Mouse (Mus musculus) macrophage (primary cell): Measurements from ENCODE around the gene Klf1. TPM values are rescaled to one million over a fixed set of nuclear protein-coding genes. Genes with fewer than 3 reads are reported as not detected.
"Not testable (repeated sequence)": the region's sequence is repeated elsewhere in the genome, so short reads cannot be mapped to it uniquely, and the experiment has no call there.

Experiments
- H3K27ac ChIP-seq: fragments of 350-480 bp; formaldehyde crosslinking; 2 replicates; pipeline ENCODE4 v1.9.0; 2021
- H3K36me3 ChIP-seq: fragments of 350-480 bp; formaldehyde crosslinking; 2 replicates; pipeline ENCODE4 v1.9.0; 2021; ENCODE audit errors: inconsistent target
- H3K4me3 ChIP-seq: fragments of 350-480 bp; formaldehyde crosslinking; 2 replicates; pipeline ENCODE4 v1.9.0; 2021; ENCODE audit errors: inconsistent target
- H3K79me2 ChIP-seq: fragments of 350-480 bp; formaldehyde crosslinking; 2 replicates; pipeline ENCODE4 v1.9.0; 2021; ENCODE audit errors: inconsistent target
- WGBS: methylation state at CpG from one replicate; pipeline ENCODE4 v1.1.7; 2026; ENCODE audit warnings: inconsistent platforms; ENCODE audit not compliant: missing documents; 5-methylcytosine and 5-hydroxymethylcytosine counted together
- polyA plus RNA-seq: library from polyadenylated mRNA; stranded (reverse); fragments of 250-400 nt; gene quantifications from 3 replicates; pipeline ENCODE4 v1.2.4, GENCODE M21; 2018; ENCODE audit warnings: inconsistent platforms

Gene Klf1
- polyA plus RNA-seq, 1 experiment from 2014 or later: 0.09 TPM

DNA sequence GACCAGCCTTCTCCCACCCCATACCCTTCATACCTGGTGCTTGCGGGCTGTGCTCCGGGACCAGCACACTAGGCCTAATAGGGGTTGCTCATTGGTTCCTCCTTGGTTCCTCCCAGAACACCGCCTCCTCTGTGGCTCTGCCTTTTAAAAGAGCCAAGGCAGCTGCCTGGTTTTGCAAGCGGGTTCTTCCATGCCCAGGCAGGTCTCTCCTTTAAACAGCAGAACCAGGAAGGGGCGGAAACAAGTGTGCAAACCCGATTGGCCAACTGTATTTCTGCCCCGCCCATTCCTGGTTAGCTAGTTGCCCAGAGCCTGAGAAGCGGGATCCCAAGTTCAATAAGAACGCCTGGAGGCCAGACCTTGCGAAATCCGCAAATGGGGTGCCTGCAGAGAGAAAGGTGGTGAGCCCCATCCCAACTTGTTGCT lies 8.0 kb upstream of the Klf1 start, which contains the start of gene Gcdh:
Gene Gcdh, minus strand, starts transcription at position 213 of the 426 bp plus-strand sequence.
- Histone ChIP-seq H3K4me3 (peak within 1 kb of the TSS; percentile 52), H3K36me3 (no peaks in the 10 kb centered on the region), H3K79me2 (no peaks in the 10 kb centered on the region), H3K27ac (no peak within 1 kb of the TSS)
- 1% methylated on average over 10 of the region's 11 CpGs for WGBS

DNA sequence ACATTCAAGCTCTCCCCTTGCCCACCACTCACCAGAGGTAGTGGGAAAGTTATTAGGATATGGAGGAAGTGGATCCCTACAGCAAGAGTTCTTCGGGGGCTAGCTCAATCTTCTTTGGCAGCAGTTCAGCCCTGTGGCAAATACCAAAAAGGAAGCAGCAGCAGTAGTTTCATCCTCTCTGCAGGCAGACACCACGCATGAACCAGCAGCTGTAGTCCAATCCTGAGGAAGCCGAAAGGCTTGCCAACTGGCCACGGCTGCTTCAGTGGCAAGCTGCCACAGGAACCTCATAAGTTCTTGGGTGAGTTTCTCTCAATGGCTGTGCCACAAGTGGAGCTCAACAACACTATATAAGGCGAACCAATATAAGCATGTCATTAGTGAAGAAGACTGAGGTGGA lies 5.8 kb upstream of the Klf1 start:
- WGBS: 74% methylated on average over 5 of the region's 5 CpGs
- H3K36me3 ChIP-seq: no peaks in the 10 kb centered on the region
- no peak overlapping the region for H3K27ac ChIP-seq
- H3K4me3 ChIP-seq: no peak overlapping the region
- no peaks in the 10 kb centered on the region for H3K79me2 ChIP-seq

DNA sequence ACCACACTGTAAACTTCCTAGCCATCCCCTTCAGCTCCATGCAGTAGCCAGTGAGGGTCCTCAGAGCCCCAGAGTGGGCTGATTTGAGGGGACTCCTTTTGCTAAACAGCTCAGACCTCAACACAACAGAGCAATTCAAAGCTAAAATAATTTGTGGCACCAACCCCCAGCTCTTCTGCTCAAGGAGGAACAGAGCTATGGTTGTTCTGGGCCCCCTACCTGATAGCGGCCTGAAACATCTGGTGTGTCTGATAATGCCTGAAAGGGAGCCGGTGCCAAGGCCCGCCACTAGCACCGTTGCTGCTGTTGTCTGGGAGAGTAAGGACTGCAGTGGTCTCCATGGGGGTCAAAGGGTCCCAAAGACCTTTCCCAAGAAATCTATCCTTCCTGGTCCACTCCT lies 657 bp upstream of the Klf1 start:
- Histone ChIP-seq H3K4me3 (no peak overlapping the region), H3K79me2 (no peaks in the 10 kb centered on the region), H3K27ac (no peak overlapping the region), H3K36me3 (no peaks in the 10 kb centered on the region)
- 79% methylated on average over 4 of the region's 4 CpGs for WGBS

DNA sequence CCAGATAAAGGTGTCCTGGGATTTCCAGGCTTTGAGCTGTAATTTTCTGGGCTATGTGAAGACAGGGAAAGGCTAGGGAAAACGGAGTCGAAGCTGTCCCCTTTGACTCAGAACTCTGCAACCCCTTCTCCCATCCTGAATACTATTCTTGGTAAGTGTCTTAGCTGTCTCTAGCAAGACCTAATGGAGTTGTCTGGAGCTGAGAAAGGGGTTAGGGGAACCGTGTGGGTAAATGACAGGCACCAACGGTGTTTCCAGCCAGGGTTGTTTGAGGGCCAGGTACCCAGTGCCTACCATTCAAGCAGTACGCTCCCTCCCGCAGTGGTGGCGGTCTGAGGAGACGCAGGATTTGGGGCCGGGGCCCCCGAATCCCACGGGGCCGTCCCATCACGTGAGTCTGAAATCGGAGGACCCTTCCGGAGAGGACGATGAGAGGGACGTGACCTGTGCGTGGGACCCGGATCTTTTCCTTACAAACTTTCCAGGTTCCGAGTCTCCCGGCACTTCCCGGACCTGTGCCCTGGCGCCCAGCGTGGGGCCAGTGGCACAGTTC lies 715 bp downstream of the Klf1 start:
- no peaks in the 10 kb centered on the region for H3K36me3 ChIP-seq
- H3K79me2 ChIP-seq: no peaks in the 10 kb centered on the region
- H3K4me3 ChIP-seq: peak overlapping the region; percentile 33
- H3K27ac ChIP-seq: no peak overlapping the region
- 16% methylated on average over 24 of the region's 24 CpGs for WGBS

DNA sequence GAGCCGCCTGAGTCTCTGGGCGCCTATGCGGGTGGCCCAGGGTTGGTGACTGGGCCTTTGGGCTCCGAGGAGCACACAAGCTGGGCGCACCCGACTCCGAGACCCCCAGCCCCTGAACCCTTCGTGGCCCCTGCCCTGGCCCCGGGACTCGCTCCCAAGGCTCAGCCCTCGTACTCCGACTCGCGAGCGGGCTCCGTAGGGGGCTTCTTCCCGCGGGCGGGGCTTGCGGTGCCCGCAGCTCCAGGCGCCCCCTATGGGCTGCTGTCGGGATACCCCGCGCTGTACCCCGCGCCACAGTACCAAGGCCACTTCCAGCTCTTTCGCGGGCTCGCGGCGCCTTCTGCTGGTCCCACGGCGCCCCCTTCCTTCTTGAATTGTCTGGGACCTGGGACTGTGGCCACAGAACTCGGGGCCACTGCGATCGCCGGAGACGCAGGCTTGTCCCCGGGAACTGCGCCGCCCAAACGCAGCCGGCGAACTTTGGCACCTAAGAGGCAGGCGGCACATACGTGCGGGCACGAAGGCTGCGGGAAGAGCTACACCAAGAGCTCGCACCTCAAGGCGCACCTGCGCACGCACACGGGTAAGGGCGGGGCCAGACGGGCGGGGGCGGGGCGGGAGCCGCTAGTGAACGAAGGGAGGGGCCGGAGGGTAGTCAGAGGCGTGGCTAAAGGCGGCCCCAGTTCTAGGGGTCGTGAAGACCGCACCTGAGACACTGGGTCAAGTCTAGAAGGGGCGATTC lies 1.4 kb downstream of the Klf1 start:
- WGBS: under 1% methylated on average over 68 of the region's 68 CpGs
- Histone ChIP-seq H3K27ac (no peak overlapping the region), H3K4me3 (peak overlapping the region; percentile 33), H3K36me3 (no peaks in the 10 kb centered on the region), H3K79me2 (no peaks in the 10 kb centered on the region)

DNA sequence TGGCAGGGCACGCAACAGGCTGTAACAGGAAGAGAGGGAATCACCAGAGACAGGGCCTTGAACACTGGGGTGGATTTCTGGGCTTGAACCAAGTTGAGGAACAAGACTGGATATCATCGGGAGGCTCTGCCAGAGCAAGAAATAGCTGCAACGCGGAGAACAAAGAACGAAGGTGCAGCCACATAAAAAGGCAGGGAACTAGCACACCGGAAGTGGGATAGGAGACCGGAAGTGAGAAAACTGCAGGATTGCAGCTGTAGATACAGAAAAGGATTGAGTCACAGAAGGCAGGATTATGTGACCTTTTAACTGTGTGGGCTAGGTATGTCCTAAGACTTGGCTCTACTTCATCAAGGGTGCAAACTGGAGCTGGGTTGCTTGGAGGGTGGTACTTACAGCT lies 2.6 kb downstream of the Klf1 start:
- WGBS: 83% methylated on average over 7 of the region's 7 CpGs
- H3K27ac ChIP-seq: no peak overlapping the region
- H3K36me3 ChIP-seq: no peaks in the 10 kb centered on the region
- peaks cover 8% of the 10 kb centered on the region for H3K79me2 ChIP-seq
- H3K4me3 ChIP-seq: no peak overlapping the region

DNA sequence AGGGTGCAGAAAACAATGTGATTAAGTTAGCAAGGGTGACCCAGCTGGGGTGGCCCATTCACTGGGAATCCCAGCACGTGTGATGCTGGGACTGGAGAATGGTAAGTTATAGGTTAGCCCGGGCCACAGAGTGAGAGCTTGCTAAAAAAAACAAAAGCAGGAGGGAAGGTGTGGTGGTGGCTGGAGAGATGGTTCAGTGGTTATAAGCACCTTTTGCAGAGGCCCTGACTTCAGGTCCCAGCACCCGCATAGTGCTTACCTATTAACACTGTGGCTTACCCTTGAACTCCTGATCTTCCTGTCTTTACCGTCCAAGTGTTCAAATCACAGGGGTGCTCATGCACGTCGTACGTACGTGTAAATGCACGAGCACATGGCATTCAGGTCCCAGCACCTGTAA lies 5.3 kb downstream of the Klf1 start:
- H3K79me2 ChIP-seq: peaks cover 23% of the 10 kb centered on the region
- peaks cover 8% of the 10 kb centered on the region; the same call in 1 of the 2 replicates for H3K36me3 ChIP-seq
- H3K4me3 ChIP-seq: no peak overlapping the region
- 96% methylated on average over 9 of the region's 9 CpGs for WGBS
- H3K27ac ChIP-seq: no peak overlapping the region

DNA sequence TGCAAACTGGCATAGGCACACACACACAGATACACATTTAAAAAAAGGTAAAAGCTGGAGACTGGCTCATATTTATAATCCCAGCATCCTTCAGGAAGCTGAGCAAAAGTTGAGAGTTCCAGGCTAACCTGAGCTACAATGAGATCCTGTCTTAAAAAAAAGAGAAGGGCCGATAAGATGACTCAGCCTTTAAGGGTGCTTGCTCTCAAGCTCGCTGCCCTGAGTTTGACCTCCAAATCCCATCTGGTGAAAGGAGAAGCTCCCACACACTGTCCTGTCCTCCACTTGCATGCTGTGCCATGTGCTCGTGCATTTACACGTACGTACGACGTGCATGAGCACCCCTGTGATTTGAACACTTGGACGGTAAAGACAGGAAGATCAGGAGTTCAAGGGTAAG lies 5.8 kb downstream of the Klf1 start:
- no peak overlapping the region for H3K4me3 ChIP-seq
- WGBS: 62% methylated on average over 8 of the region's 8 CpGs
- H3K36me3 ChIP-seq: peaks cover 8% of the 10 kb centered on the region; the same call in 1 of the 2 replicates
- peaks cover 23% of the 10 kb centered on the region for H3K79me2 ChIP-seq
- H3K27ac ChIP-seq: no peak overlapping the region

DNA sequence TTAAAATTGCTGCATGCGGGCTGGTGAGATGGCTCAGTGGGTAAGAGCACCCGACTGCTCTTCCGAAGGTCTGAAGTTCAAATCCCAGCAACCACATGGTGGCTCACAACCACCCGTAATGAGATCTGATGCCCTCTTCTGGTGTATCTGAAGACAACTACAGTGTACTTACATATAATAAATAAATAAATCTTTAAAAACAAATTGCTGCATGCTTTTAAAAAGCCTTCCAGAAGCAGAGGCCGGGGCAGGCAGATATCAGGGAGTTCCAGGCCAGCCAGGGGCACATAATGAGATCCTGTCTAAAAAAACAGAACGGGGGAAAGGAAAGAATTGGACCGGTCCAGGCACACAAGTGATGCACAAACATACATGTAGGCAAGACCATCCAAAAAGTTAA lies 6.3 kb downstream of the Klf1 start:
- peak overlapping the region; percentile 95 for H3K27ac ChIP-seq
- H3K4me3 ChIP-seq: peak overlapping the region; percentile 92
- not testable (repeated sequence) for H3K36me3 ChIP-seq
- H3K79me2 ChIP-seq: peaks cover 23% of the 10 kb centered on the region
- WGBS: 9% methylated on average over 5 of the region's 7 CpGs

DNA sequence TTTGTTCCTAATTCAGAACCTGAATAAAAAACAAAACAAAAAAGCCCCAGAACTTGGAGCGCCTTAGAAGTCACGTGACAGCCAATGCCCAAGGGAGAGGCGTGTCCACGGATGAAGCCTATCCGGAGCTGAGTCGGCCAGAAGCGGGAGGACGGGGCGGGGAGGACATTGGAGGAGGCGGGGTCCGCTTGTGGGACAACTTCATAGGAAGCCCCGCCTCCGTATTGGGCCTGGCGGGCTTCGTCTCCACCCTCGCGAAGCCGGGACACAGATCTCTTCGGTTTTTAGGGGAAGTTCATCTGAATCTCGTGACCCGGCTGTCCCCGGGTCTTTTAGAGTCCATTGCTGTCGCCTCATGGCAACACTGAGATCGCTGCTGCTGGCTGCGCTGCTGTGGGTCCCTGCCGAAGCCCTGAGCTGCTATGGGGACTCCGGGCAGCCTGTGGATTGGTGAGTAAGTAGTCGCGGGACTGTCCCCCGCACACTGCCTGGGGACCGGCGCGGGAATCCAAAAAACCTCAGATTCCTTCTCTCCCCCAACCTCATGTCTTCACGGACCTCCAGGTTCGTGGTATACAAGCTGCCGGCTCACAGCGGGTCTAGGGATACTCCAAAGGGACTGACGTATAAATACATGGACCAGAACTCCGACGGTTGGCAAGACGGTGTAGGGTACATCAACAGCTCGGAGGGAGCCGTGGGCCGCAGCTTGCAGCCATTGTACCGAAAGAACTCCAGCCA lies 6.9 kb downstream of the Klf1 start, which contains the start of gene Dnase2a:
Gene Dnase2a, plus strand, starts transcription at position 140 of the 741 bp plus-strand sequence.
- H3K36me3 ChIP-seq: peaks cover 8% of the 10 kb centered on the region; the same call in 1 of the 2 replicates
- H3K79me2 ChIP-seq: peaks cover 23% of the 10 kb centered on the region
- under 1% methylated on average over 45 of the region's 45 CpGs for WGBS
- peak within 1 kb of the TSS; percentile 95 for H3K27ac ChIP-seq
- peak within 1 kb of the TSS; percentile 92 for H3K4me3 ChIP-seq

DNA sequence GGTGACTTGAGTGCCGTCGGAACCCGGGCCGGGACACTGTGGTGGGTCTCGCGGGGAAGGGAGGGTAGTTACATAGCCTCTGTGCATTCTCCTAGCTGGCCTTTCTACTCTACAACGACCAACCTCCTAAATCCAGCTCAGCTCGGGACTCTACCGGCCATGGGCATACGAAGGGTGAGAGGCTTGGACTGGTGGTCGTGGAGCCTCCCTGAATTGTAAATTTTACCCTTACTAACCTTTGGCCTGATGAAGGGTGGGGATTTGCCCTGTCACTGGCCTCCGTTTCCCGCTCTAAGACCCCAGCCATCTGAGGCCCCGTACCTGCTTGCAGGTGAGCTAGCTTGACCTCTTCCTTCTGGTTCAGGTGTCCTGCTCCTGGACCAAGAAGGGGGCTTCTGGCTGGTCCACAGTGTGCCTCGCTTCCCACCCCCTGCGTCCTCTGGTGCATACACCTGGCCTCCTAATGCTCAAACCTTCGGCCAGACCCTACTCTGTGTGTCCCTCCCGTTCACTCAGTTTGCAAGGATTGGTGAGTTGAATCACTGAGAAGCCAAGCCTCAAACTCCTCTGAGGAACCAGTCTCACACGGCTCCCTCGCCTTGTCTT lies 7.5 kb downstream of the Klf1 start:
- peak overlapping the region; percentile 92 for H3K4me3 ChIP-seq
- H3K79me2 ChIP-seq: peaks cover 23% of the 10 kb centered on the region
- peak overlapping the region; percentile 95 for H3K27ac ChIP-seq
- H3K36me3 ChIP-seq: peaks cover 8% of the 10 kb centered on the region; the same call in 1 of the 2 replicates
- 43% methylated on average over 20 of the region's 20 CpGs for WGBS

DNA sequence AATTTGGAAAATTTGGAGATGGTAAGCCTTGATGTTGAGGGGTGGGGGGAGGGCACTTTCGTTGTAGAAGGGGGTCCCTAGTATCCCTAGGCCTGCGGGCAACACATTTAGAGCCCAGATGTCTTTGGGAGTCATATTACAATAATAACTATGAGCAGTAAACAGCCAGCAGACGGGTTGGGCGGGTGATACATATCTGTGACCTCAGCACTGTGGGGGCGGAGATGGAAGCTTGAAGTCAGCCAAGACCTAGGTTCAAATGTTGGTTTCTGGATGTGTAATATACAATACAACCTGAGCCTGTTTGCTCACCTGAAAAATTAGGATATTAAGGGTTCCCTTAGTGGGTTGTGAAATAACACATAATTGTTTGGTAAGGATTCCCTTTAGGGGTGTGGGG lies 8.2 kb downstream of the Klf1 start:
- Histone ChIP-seq H3K27ac (no peak overlapping the region; the same call in 1 of the 2 replicates), H3K79me2 (peaks cover 23% of the 10 kb centered on the region), H3K36me3 (peaks cover 8% of the 10 kb centered on the region; the same call in 1 of the 2 replicates), H3K4me3 (peak overlapping the region; percentile 92; the same call in 1 of the 2 replicates)
- 93% methylated on average over 5 of the region's 5 CpGs for WGBS

DNA sequence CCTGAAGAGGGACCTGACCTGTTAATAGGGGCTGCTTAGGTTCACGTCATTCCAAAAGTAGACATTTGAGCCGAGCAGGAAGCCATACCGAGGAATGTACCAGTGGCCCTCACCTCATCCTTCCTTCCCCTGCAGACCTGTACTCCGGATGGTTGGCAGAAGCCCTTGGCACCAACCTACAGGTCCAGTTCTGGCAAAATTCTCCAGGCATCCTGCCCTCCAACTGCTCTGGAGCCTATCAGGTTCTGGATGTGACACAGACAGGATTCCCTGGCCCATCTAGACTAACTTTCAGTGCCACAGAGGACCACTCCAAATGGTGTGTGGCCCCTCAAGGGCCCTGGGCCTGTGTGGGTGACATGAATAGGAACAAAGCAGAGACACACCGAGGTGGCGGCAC lies 8.8 kb downstream of the Klf1 start:
- 93% methylated on average over 5 of the region's 6 CpGs for WGBS
- Histone ChIP-seq H3K4me3 (no peak overlapping the region), H3K79me2 (peaks cover 23% of the 10 kb centered on the region), H3K36me3 (peaks cover 8% of the 10 kb centered on the region; the same call in 1 of the 2 replicates), H3K27ac (no peak overlapping the region)

DNA sequence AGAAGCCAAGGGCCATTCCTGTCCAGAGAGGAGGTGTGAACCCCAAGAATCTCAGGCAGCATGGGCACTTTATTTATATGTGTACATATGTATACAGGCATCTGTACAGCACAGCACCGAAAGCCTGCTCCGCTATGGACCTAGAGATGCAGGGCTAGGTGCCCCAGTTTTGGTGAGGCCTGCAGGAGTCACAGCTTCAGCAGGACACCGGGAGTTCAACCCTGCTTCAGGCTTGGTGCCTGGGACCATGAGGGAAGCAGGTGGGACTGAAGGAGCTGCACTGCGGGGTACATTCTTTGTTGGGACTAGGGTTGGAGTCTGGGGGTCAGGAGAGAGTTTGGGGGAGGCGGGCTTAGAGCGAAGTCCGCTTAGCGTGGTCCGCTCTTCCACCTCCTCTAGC lies 10.1 kb downstream of the Klf1 start:
- Histone ChIP-seq H3K4me3 (no peak overlapping the region), H3K36me3 (peaks cover 8% of the 10 kb centered on the region; the same call in 1 of the 2 replicates), H3K27ac (no peak overlapping the region), H3K79me2 (peaks cover 23% of the 10 kb centered on the region)
- 96% methylated on average over 9 of the region's 9 CpGs for WGBS
